Mouse (Mus musculus) thymus, postnatal 14 days (tissue): ENCODE data around the gene Map4k1.
A peak's percentile ranks its signal among the peaks of the same experiment; 100 is the strongest.

Source experiments
- DNase-seq: peaks from one replicate; pipeline ENCODE4 v3.0.0; 2021

Map4k1 gene

DNA sequence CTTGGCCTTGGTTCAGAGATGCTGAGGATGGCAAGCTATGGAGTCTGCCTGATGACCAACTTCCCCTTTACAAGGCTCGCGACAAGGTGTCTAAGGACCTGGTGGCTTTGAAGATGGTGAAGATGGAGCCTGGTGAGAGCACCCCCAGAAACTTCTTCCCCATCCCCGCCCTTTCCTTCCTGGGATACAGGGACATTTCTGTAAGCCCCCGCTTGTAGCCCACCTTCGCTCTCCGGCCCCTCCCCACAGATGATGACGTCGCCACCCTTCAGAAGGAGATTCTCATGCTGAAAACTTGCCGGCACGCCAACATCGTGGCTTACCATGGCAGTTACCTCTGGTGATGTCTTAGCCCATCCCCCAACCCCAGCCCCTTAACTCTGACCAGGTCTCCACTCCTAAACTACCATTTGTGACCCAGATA is 1.3 kb downstream of the Map4k1 start:
- DNase-seq, result peak; percentile 78

DNA sequence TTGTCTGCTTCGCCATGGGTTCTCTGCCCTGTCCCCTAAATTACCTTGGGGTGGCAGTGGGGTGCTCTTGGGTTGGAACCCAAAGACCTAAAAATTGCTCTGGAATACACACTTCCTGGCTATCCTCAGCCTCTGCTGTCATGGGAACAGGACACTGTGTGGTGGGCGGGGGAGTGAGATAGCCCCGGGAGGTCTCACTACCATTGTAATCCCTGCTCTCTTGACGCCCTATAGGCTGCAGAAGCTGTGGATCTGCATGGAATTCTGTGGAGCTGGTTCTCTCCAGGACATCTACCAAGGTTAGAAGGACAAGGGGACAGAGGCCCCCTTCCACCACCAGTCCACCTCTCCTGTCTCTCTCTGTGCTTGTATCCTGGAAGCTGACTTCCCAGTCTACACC is 2.0 kb downstream of the Map4k1 start:
- DNase-seq, result no peak

DNA sequence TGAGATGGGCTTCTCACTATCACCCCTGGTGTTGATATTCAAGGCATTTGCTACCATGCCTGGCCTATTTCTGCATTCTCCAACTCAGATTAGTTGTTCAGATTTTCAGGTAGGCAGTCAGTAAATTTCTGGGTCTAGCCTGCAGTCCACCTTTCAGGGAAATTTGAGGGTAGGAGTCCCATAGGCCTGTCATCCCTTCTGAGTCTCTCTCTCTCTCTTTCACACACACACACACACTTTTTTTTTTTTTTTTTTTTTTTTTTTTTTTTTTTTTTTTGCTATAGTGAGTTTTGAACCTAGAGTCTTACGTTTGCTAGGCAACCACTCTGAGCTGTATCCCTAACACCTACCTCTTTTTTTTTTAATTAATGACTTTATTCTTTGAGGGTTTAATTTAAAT is 2.6 kb downstream of the Map4k1 start:
- DNase-seq, result no peak

DNA sequence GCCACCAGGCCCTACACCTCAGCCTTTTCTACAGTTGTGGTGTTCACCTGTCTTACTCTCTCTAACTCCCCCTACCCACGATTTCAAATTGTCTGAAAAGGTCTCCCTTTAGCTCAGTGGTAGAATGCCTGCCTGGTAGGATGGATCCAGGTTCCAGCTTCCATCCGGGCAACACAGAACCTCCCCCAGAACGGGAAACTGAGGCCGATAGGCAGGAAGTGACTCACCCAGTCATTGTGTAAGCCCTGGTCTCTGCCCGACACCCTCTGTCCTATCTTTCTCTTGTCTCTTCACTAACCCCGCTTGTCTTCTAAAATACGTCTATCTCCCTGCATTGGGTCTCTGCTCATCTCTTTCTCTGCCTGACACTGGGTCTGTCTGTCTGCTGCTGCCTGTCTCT is 3.4 kb downstream of the Map4k1 start:
- no peak for DNase-seq

DNA sequence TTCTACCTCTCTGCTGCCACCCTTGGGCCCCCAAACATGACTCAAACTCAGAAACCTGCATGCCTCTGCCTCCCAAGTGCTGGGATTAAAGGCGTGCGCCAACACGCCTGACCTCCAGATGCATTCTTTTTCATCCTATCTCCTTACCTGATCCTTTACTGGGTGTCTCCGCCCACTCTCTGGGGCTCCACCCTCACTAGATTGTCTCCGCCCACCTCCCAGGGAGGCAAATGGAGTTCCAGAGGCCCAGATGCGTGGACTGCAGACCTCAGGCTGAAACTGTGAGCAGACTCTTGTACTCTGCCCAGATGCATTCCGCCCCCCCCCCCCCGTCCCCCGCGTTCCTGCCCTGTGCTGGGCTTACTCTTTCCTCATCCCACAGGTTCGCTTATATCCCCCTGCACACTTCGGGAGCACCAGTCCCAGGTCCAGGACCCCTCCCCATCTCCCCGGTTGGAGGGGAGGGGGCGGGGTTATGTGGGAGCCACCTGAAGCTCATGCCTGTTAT is 9.0 kb downstream of the Map4k1 start:
- DNase-seq, result no peak

DNA sequence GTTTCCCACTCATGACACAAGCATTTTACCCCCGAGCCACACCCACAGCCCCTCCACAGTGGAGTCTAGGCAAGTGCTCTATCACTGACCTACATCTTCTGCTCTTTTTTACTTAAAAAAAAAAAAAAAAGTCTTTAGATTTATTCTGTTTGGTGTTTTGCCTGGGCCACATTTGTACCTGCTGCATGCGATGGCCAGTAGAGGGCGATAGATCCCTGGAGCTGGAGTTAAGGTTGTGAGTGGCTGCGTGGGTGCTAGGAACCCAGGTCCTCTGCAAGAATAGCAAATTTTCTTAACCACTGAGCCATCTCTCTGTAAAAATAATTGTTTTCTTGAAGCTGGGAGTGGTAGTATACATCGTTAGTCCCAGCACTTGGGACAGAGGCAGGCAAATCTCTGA is 9.8 kb downstream of the Map4k1 start:
- DNase-seq, result no peak

DNA sequence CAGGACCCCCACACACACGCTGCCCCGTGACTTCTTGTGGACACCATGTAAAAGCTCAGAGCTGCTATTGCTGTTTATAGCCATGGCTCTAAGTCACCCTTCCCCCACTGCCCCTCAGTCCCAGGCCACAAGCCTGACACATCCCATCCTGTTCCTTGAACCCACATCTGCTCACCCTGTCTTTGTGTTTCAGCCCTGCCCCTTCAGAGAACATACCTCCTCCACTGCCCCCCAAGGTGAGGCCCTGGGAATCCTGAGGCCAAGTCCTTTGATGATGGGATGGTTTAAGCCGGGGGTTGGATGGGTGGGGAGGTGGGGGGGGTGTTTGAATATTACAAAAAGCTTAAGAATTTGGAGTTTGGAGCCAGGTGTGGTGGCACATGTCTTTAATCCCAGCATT is 11.1 kb downstream of the Map4k1 start:
- DNase-seq, result no peak

DNA sequence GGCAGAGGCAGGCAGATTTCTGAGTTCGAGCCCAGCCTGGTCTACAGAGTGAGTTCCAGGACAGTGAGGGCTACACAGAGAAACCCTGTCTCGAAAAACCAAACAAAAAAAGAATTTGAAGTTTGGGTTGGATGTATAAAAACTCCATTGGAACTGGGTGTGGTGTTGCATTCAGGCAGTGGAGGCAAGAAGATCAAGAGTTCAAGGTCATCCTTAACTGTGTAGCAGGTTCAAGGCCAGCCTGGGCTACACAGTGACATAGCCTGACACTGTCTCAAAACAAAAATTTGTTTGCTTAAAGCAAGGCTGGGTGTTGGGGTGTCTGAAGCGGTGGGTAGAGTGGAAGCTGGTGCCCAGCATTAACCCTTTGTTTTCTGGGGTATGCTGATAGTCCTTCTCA is 11.6 kb downstream of the Map4k1 start:
- no peak for DNase-seq

DNA sequence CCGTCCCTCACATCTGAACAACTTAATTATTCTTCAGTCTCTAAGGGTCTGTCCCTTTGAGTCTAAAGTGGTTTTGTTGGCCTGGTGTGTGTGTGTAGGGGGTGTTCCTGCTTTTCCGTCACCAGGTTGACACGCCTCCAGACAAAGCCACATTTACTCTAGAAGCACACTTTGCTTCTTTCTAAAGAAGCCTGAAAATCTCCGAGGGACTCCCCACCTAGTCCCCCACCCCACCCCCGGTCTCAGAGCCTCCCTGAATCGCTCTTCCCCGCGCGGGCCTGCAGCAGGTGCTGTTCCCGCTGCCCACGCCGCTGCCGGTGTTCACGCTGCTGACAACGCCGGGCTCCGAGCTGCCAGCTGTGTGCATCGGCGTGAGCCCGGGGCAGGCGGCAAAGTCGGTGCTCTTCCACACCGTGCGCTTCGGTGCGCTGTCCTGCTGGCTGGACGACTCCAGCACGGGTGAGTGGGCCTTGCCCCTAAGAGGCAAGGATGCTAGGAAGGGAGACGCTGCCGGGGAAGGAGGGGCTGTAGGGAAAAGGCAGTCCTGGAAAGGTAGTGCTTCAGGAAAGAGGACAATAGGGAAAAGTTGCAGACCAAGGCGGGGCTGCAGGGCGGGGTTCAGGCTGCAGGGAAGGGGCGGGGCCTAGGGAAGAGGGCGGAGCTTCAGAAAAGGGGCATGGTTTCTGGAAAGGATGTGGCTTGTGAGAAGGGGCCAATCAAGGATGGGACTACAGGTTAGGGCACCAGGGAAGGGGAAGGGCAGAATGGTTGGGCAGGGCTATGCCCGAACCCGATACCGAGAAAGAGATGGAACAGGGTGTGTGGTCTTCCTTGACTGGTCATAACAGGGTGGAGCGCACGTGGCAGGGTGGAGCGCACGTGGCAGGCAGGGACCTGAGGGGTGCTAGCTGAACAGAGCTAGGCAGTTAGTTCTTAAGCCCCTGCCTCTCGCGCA is 19.1 kb downstream of the Map4k1 start:
- peak; percentile 92 for DNase-seq

DNA sequence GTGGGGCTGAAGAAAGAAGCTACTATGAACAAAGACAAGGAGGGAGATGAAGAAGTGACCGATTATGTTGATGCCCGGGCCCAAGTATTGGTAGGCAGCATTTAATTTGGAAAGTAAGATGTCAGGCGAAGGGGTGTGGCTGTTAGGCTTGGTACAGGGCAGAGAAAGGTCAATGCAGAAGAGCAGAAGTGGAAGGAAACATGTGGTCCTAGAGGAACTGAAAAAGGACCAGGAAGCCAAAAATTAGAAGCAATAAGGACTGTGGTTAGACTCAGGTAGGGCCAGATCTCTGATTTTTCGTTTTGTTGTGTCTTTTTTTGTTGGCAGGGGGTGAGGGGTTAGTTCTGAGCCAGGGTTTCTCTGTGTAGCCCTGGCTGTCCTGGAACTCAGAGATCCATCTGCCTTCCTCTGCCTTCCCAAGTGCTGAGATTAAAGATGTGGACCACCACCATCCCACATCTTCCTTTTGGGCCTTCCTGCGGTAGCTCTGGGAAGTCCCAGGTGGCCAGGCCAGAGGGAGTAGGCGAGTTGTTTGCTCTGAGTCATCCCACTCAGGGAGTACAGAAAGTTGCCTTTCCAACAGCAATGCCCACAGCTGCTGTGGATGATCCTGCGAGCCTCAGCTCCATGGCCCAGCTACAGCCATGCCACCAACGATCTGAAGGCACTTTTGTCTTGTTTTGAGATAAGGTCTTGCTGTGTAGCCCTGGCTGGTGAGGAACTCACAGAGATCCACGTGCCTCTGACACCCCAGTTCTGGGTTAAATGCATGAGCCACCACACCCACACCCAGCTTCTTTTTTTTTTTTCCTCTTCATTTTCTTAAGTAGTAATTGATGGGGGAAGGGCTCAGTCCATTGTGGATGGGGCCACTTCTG is 25.6 kb downstream of the Map4k1 start:
- DNase-seq, result no peak

DNA sequence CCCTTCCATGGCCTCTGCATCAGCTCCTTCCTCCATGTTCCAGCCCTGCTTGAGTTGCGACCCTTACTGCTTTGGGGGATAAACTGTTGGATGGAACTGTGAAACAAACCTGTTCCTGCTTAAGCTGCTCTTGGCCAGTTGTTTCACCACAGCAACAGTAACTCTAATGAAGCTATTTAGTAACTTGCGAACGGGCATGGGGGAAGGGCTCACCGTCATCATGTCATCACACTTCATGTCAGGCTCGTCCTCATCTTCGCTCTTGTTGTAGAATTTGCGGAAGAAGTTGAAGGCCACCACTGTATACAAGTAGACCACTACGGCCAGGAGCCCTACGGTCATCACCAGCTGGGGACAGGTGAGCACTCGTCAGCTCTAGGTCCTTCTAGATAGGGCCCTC is 26.3 kb downstream of the Map4k1 start:
- no peak for DNase-seq

DNA sequence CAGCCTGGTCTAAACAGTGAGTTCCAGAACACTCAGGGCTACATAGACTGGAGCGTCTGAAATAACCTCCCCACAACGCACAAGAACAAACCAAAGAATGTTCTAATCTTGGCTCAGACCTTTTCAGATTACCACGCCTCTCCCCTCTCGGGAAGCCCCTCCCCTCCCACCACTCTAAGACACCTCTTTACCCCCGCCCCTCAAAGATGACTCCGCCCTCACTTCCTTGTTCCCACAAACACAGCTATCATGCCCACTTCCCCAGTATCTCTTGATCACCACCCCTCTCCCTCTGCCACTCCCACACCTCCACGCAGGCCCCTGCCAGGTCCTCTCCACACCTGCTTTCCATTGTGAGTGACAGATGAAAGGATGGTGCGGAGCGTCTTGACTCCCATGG is 26.9 kb downstream of the Map4k1 start:
- peak; percentile 62 for DNase-seq

DNA sequence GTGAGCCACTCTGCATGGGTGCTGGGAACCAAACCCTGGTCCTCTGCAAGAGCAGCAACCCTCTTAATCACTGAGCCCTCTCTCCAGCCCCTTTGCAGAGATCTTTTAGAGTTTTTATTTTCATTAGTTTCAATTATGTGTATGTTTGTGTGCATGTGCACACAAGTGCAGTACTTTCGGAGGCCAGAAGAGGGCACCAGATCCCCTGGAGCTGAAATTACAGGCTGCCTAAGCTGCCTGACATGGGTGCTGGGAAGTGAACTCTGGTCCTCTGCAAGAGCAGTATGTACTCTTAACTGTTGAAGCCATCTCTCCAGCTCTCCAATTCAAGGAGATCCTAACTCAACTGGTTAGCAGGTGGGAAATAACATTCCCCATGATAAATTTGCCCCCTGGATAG is 33.1 kb downstream of the Map4k1 start:
- DNase-seq, result no peak

DNA sequence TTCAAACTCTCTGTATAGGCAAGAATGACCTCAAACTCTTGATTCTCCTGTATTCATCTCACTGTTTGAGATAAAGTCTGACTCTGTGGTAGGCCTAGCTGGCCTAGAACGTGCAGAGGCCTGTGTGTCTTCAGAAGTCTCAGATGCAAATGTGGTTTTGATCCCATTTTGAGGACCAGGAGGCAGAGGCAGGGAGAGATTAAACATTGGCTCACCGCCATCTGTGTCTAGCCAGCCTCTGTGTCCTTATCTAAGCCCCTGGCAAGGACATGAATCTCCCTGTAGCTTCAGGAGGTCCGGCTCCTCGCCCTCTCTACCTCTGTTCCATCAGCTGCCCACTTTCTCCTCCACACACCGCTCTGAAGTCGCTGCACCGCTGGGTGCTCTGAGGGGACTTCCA is 34.6 kb downstream of the Map4k1 start:
- DNase-seq, result no peak

DNA sequence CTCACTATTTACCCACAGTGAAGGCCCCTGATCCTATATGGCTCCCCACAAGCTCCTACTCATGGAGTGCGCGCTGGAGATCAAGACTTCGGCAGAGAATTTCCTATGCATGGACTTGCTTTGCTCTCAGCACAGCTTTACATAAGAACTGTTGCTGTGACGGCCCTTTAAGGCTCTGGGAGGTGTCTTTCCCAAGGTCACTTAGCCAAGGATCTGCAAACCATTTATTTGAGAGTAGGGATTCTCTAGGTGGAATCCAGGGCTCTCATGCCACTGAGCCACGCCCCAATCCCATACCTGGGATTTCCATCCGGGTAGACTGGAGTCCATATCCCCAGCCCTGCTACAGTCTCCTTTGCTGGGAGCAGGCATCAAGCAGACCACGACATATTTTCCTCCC is 35.4 kb downstream of the Map4k1 start:
- DNase-seq, result no peak

DNA sequence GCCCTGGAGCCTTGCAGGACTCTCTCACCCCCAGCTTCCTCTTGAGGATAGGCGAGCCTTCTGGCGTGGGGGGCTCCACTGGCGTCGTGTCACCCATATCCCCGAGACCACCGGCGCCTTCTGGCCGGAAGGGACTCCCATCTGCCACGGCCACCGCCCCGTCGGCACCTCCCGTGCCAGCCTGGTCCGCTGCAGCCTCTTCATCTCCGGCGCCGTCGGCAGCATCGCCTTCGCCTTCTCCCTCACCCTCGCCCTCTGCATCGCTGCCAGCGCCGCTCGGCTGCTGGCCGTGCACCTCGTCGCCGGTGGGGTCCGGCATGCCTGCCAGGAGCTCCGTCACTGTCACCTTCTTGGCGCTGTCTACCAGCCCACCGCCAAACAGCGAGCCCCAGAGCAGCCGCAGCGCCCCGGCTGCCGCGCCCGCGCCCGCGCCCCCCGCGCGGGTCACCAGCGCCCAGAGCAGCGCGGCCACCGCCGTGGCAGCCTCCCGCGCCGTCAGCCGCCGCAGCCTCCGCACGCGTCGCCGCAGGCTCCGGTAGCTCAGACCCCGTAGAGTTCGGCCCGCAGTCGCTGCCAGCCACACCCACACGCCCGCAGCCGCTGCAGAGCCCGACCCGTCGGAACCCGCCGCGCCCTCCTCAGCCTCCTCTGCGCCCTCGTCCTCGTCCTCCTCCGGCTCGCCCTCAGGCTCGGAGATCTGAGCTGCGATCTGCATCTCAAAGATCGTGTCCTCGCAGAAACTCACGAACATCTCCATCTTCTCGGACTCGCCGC is 37.8 kb downstream of the Map4k1 start:
- no peak for DNase-seq

DNA sequence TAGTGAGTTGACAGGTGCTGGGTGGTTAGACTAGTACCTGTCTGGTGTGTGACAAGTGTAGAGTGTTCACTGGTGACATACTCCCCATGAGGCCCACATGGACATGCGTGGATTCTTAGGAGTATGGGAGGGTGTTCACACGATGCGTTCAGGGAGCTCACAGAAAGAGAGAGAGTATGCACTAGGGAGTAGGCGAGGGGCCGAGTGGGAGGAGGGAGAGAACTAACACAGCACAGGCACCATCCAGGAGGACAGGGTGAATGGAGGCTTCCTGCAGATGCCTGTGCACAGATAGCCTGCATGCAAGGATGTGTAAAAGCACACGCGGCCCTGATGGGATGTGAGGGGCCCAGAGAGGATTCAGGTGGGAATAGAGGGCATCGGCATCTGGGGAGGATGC is 40.6 kb downstream of the Map4k1 start:
- DNase-seq, result no peak

DNA sequence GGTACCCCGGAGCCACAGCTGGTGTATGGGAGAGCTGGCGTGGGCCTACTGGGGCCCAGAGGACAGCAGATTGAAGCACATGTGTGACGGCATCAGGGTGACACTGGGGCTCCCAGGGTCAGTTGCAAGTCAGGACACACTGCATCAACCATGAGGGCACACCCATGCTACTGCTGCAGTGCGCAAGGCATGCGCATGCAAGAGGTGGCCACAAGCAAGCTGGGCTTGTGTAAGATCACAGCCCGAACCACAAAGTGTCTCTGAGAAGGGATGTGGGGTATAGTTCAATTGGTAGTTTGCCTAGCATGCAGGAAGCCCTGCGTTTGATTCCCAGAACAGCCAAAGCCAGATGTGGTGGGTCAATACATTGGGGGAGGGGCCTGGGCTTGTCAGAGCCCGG is 41.7 kb downstream of the Map4k1 start:
- DNase-seq, result peak; percentile 18

DNA sequence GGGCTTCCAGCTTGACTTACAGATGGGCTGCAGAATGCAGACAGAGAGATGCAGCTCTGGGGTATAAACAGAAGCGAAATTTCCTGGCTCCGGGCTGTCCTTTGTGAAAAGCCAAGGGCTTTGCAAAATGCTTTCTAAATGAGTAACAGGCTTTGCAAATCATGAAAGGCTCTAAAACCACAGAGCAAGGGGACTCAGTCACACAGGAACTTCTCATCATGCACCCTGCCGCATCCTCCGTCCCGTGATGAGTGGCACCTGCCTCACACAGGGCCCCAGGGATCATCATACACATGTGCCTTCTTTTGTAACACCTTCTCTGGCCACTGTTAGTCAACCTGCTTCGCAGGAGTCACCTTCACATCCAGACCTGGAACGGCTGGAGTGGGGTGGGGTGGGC is 43.7 kb downstream of the Map4k1 start:
- DNase-seq, result peak; percentile 51

DNA sequence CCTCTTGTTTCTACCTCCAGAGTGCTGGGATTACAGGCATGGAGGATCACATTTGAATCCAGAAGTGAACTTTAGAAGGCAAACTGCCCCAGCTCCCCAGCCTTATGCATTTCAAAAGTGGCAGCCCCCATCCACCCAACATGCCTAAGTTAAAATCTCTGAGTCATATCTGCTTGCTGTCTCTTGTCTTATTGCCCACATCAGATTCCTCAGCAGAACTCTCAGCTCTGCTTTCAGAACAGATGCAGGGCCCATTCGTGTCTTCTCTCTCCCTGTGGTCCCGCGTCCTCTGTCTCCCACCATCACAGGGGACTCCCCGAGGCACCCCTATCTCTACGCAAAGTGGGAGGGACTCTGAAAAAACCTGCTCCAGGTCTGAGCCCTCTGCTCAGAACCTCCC is 44.3 kb downstream of the Map4k1 start:
- DNase-seq, result no peak

DNA sequence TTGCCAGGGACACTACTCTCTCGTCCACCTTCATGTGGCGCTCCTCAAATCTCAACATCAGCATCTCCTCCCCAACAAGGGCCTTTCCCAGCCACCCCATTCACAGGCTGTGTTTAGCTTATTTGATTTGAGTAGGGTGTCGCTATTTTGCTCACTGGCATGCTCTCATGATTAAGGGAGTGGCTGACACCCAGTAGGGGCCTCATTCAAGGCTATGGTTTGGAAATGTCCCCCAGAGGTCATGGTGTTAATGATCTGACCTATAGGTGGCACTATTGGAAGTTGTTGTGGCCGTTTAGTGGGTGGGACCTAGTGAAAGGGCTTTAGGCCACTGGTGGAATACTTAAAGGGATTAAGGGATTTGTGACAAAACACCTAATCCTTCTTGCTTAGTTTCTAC is 45.0 kb downstream of the Map4k1 start:
- DNase-seq, result no peak

DNA sequence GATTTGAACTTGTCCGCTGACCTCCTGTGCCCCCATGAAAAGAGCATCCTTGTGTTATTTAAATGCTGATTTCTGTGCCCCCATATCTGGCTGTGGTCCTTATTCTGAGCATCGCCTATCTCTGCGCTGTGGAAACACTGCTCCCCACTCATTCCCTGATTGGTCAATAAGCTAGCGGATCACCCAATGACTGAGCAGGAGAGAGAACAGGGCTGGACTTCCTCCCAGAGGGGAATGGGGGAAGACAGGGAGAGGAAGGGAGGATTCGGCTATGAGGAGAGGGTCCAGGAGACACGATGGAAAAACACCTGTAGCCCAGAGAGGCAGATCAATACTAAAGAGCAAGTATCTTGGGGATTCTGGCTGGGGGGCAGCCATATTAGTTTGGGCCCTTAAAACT is 46.9 kb downstream of the Map4k1 start:
- DNase-seq, result no peak
